Mouse (Mus musculus) MEL (cell line): ENCODE measurements at regions not wholly inside any gene's neighbourhood (a gene's known extent, or its start where the extent isn't known, plus 50 kb on each side); places are given as distances from the start of the nearest gene placed in this dataset.

Source experiments
- DNase-seq: peaks from one replicate; pipeline ENCODE4 v3.0.0; 2011; ENCODE audit warnings: low read depth, low spot score
- H3K27ac ChIP-seq: 2 replicates; pipeline ENCODE4 v1.5.1; 2012; ENCODE audit warnings: low read depth, mild to moderate bottlenecking, control low read depth, low read length, moderate library complexity; ENCODE audit not compliant: control insufficient read depth
- H3K27me3 ChIP-seq, 2 experiments: fragments of 150-350 bp in 1 of 2; sonication (generic) in 1 of 2; 2 replicates each; pipeline ENCODE4 v1.6.1; 2012; ENCODE audit warnings: low read length in 2 of 2, mild to moderate bottlenecking in 2 of 2, improper control_type of control experiment in 1 of 2, moderate library complexity in 1 of 2; ENCODE audit not compliant: insufficient read depth in 2 of 2, control insufficient read depth in 1 of 2
- H3K36me3 ChIP-seq, 2 experiments: 2 replicates each; pipeline ENCODE4 v1.6.1; 2012 to 2014; ENCODE audit warnings: low read length in 2 of 2, improper control_type of control experiment in 1 of 2, inconsistent platforms in 1 of 2, mild to moderate bottlenecking in 1 of 2; ENCODE audit not compliant: insufficient read depth in 2 of 2, control insufficient read depth in 1 of 2
- H3K4me1 ChIP-seq, 2 experiments: fragments of 150-350 bp in 1 of 2; sonication (generic) in 1 of 2; 2 replicates each; pipeline ENCODE4 v1.6.1; 2012; ENCODE audit warnings: low read length in 2 of 2, improper control_type of control experiment in 1 of 2, mild to moderate bottlenecking in 1 of 2; ENCODE audit not compliant: insufficient read depth in 2 of 2, control insufficient read depth in 1 of 2
- H3K4me3 ChIP-seq, 2 experiments: fragments of 150-350 bp in 1 of 2; sonication (generic) in 1 of 2; 2 replicates each; pipeline ENCODE4 v1.5.1; 2012; ENCODE audit warnings: low read depth in 2 of 2, low read length in 2 of 2, mild to moderate bottlenecking in 2 of 2, moderate library complexity in 2 of 2, control low read depth in 1 of 2, improper control_type of control experiment in 1 of 2; ENCODE audit not compliant: control insufficient read depth in 1 of 2, insufficient read depth in 1 of 2
- H3K79me2 ChIP-seq: 2 replicates; pipeline ENCODE4 v1.6.1; 2012; ENCODE audit warnings: mild to moderate bottlenecking, low read length, moderate library complexity; ENCODE audit not compliant: control insufficient read depth, poor library complexity, insufficient read depth
- H3K9ac ChIP-seq: 2 replicates; pipeline ENCODE4 v1.6.1; 2012; ENCODE audit warnings: low read depth, mild to moderate bottlenecking, control low read depth, low read length, moderate library complexity; ENCODE audit not compliant: control insufficient read depth, poor library complexity, severe bottlenecking
- H3K9me3 ChIP-seq: fragments of 150-350 bp; sonication (generic); replicated peaks from 2 replicates; pipeline ENCODE4 v1.6.1; 2012; ENCODE audit warnings: mild to moderate bottlenecking, low read length, improper control_type of control experiment, moderate library complexity; ENCODE audit not compliant: insufficient read depth
- BHLHE40 ChIP-seq: IDR thresholded peaks from 2 replicates; pipeline ENCODE4 v1.6.1; 2012; ENCODE audit warnings: low read depth, mild to moderate bottlenecking, inconsistent platforms, low read length, improper control_type of control experiment, borderline replicate concordance
- CHD1 ChIP-seq: IDR thresholded peaks from 2 replicates; pipeline ENCODE4 v1.6.1; 2012; ENCODE audit warnings: low read depth, mild to moderate bottlenecking, inconsistent platforms, low read length, improper control_type of control experiment
- CHD2 ChIP-seq: IDR thresholded peaks from 2 replicates; pipeline ENCODE4 v1.6.1; 2011; ENCODE audit warnings: low read length, improper control_type of control experiment
- CTCF ChIP-seq, 3 experiments: IDR thresholded peaks in 2 of 3; conservative IDR thresholded peaks in 1 of 3; 2 replicates each; pipeline ENCODE4 v1.5.1; 2011 to 2012; ENCODE audit warnings: low read length in 3 of 3, low read depth in 2 of 3, mild to moderate bottlenecking in 2 of 3, improper control_type of control experiment in 1 of 3, inconsistent platforms in 1 of 3, mixed read lengths in 1 of 3, moderate library complexity in 1 of 3; ENCODE audit not compliant: control insufficient read depth in 1 of 3, insufficient read depth in 1 of 3, poor library complexity in 1 of 3, severe bottlenecking in 1 of 3
- E2F4 ChIP-seq: IDR thresholded peaks from 2 replicates; pipeline ENCODE4 v1.6.1; 2011; ENCODE audit warnings: low read depth, low read length, improper control_type of control experiment, borderline replicate concordance
- ELF1 ChIP-seq: IDR thresholded peaks from 2 replicates; pipeline ENCODE4 v1.6.1; 2014; ENCODE audit warnings: low read depth, mild to moderate bottlenecking, inconsistent platforms, low read length, improper control_type of control experiment, moderate library complexity
- EP300 ChIP-seq, 2 experiments: IDR thresholded peaks; 2 replicates each; pipeline ENCODE4 v1.6.1; 2011; ENCODE audit warnings: improper control_type of control experiment in 2 of 2, low read length in 2 of 2, low read depth in 1 of 2, mild to moderate bottlenecking in 1 of 2
- HCFC1 ChIP-seq: IDR thresholded peaks from 2 replicates; pipeline ENCODE4 v1.6.1; 2012; ENCODE audit warnings: low read depth, mild to moderate bottlenecking, inconsistent platforms, low read length, improper control_type of control experiment, moderate library complexity
- KAT2A ChIP-seq: conservative IDR thresholded peaks from 2 replicates; pipeline ENCODE4 v1.6.1; 2012; ENCODE audit warnings: low read depth, low read length, improper control_type of control experiment, inconsistent platforms
- MAFK ChIP-seq: IDR thresholded peaks from 2 replicates; pipeline ENCODE4 v1.6.1; 2011; ENCODE audit warnings: low read depth, mild to moderate bottlenecking, low read length, improper control_type of control experiment, borderline replicate concordance
- MAX ChIP-seq: IDR thresholded peaks from 2 replicates; pipeline ENCODE4 v1.6.1; 2011; ENCODE audit warnings: low read length, improper control_type of control experiment
- MAZ ChIP-seq: IDR thresholded peaks from 2 replicates; pipeline ENCODE4 v1.6.1; 2012; ENCODE audit warnings: low read depth, mild to moderate bottlenecking, inconsistent platforms, low read length, improper control_type of control experiment
- MEF2A ChIP-seq: IDR thresholded peaks from 2 replicates; pipeline ENCODE4 v1.6.1; 2014; ENCODE audit warnings: low read depth, mild to moderate bottlenecking, inconsistent platforms, low read length, improper control_type of control experiment; ENCODE audit not compliant: poor library complexity, insufficient replicate concordance, severe bottlenecking; ENCODE audit errors: extremely low read depth
- MXI1 ChIP-seq: IDR thresholded peaks from 2 replicates; pipeline ENCODE4 v1.6.1; 2011; ENCODE audit warnings: mild to moderate bottlenecking, low read depth, low read length, improper control_type of control experiment
- MYB ChIP-seq: IDR thresholded peaks from 2 replicates; pipeline ENCODE4 v1.6.1; 2011; ENCODE audit warnings: mild to moderate bottlenecking, low read depth, low read length, improper control_type of control experiment
- MYC ChIP-seq: IDR thresholded peaks from 2 replicates; pipeline ENCODE4 v1.6.1; 2011; ENCODE audit warnings: low read depth, mild to moderate bottlenecking, low read length, improper control_type of control experiment, moderate library complexity
- NELFE ChIP-seq: IDR thresholded peaks from 2 replicates; pipeline ENCODE4 v1.6.1; 2011; ENCODE audit warnings: low read depth, low read length, improper control_type of control experiment
- NRF1 ChIP-seq: IDR thresholded peaks from 2 replicates; pipeline ENCODE4 v1.6.1; 2014; ENCODE audit warnings: low read depth, mild to moderate bottlenecking, inconsistent platforms, low read length, improper control_type of control experiment, moderate library complexity; ENCODE audit not compliant: poor library complexity, insufficient read depth, severe bottlenecking
- POLR2A ChIP-seq, 2 experiments: IDR thresholded peaks; 2 replicates each; pipeline ENCODE4 v1.6.1; 2011 to 2012; ENCODE audit warnings: low read length in 2 of 2, mild to moderate bottlenecking in 2 of 2, control low read depth in 1 of 2, improper control_type of control experiment in 1 of 2, low read depth in 1 of 2, moderate library complexity in 1 of 2; ENCODE audit not compliant: control insufficient read depth in 1 of 2, insufficient read depth in 1 of 2, poor library complexity in 1 of 2
- POLR2AphosphoS2 ChIP-seq: IDR thresholded peaks from 2 replicates; pipeline ENCODE4 v1.6.1; 2011; ENCODE audit warnings: low read length, improper control_type of control experiment
- POLR2AphosphoS5 ChIP-seq: IDR thresholded peaks from 2 replicates; pipeline ENCODE4 v1.6.1; 2012; ENCODE audit warnings: low read depth, borderline replicate concordance, mild to moderate bottlenecking, inconsistent platforms, low read length, moderate library complexity, mixed read lengths
- RAD21 ChIP-seq: IDR thresholded peaks from 2 replicates; pipeline ENCODE4 v1.6.1; 2011; ENCODE audit warnings: mild to moderate bottlenecking, low read depth, low read length, improper control_type of control experiment
- RCOR1 ChIP-seq: IDR thresholded peaks from 2 replicates; pipeline ENCODE4 v1.6.1; 2012; ENCODE audit warnings: low read depth, mild to moderate bottlenecking, inconsistent platforms, low read length, improper control_type of control experiment
- SMC3 ChIP-seq: IDR thresholded peaks from 2 replicates; pipeline ENCODE4 v1.6.1; 2011; ENCODE audit warnings: low read depth, low read length, improper control_type of control experiment
- TCF12 ChIP-seq: IDR thresholded peaks from 2 replicates; pipeline ENCODE4 v1.6.1; 2014; ENCODE audit warnings: low read depth, mild to moderate bottlenecking, inconsistent platforms, low read length, improper control_type of control experiment, moderate library complexity
- UBTF ChIP-seq: IDR thresholded peaks from 2 replicates; pipeline ENCODE4 v1.6.1; 2012; ENCODE audit warnings: low read depth, mild to moderate bottlenecking, inconsistent platforms, low read length, improper control_type of control experiment, moderate library complexity, borderline replicate concordance; ENCODE audit not compliant: insufficient read depth
- USF1 ChIP-seq: IDR thresholded peaks from 2 replicates; pipeline ENCODE4 v1.6.1; 2014; ENCODE audit warnings: low read depth, mild to moderate bottlenecking, inconsistent platforms, low read length, improper control_type of control experiment, moderate library complexity
- USF2 ChIP-seq, 2 experiments: IDR thresholded peaks; 2 replicates each; pipeline ENCODE4 v1.6.1; 2011 to 2012; ENCODE audit warnings: improper control_type of control experiment in 2 of 2, low read length in 2 of 2, borderline replicate concordance in 1 of 2, inconsistent platforms in 1 of 2, low read depth in 1 of 2, mild to moderate bottlenecking in 1 of 2; ENCODE audit not compliant: insufficient read depth in 1 of 2
- ZC3H11A ChIP-seq: IDR thresholded peaks from 2 replicates; pipeline ENCODE4 v1.6.1; 2012; ENCODE audit warnings: low read depth, mild to moderate bottlenecking, inconsistent platforms, low read length, improper control_type of control experiment
- ZKSCAN1 ChIP-seq: IDR thresholded peaks from 2 replicates; pipeline ENCODE4 v1.6.1; 2012; ENCODE audit warnings: low read depth, mild to moderate bottlenecking, inconsistent platforms, low read length, improper control_type of control experiment, moderate library complexity
- ZNF384 ChIP-seq: IDR thresholded peaks from 2 replicates; pipeline ENCODE4 v1.6.1; 2012; ENCODE audit warnings: low read depth, mild to moderate bottlenecking, inconsistent platforms, low read length, improper control_type of control experiment

DNA sequence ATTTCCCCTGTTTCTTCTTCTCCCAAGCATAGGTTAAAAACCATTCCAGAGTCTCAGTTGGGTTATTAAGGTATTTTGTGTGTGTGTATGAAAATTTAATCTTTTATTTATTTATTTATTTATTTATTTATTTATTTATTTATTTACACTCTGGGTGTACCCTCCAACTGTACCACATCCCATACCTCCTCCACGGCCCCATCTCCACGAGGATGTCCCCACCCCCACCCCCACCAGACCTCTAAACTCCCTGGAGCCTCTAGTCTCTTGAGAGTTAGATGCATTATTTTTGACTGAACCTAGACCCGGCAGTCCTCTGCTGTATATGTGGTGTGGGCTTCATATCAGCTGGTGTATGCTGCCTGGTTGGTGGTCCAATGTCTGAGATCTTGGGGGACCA, 214.9 kb upstream of the Itga1 start:
- Histone ChIP-seq H3K27ac (no peak overlapping the region), H3K79me2 (no peaks in the 10 kb centered on the region), H3K4me1 (peaks cover 2 to 4% of the 10 kb centered on the region in 2 experiments; a peak in 3 of 4 replicates), H3K36me3 (peaks cover 0 to 4% of the 10 kb centered on the region in 2 experiments; a peak in 2 of 4 replicates), H3K9me3 (no peaks in the 10 kb centered on the region), H3K27me3 (no peaks in the 10 kb centered on the region), H3K9ac (no peak overlapping the region), H3K4me3 (no peak overlapping the region)
- no peak for DNase-seq
- TF ChIP-seq RCOR1 (no peak), NRF1 (no peak), ZKSCAN1 (no peak), BHLHE40 (no peak)

DNA sequence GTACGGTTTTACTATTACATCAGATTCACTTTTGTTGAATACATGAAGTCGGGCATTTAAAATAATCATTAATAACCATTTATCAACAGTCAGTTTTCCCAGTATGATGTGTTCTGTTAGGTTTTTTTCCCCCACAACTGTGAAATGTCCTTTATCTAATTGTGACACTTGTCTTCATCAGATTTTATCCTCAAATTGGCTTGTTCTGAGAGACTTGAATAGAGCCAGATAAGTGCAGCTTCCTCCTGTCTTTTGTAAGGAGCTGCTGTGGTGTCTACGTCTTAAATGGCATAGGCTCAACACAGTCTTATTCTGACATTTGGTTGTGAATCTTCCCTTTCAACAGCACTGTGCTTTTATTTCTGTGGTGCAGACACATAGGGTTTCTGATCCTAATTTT, 206.8 kb upstream of the Itga1 start:
- H3K36me3 ChIP-seq, result peaks cover 0 to 10% of the 10 kb centered on the region in 2 experiments; a peak in 2 of 4 replicates
- peak overlapping the region; percentile 22; the same call in 1 of the 2 replicates for H3K9ac ChIP-seq
- no peaks in the 10 kb centered on the region for H3K79me2 ChIP-seq
- no peaks in the 10 kb centered on the region for H3K27me3 ChIP-seq
- no peaks in the 10 kb centered on the region for H3K9me3 ChIP-seq
- H3K4me3 ChIP-seq, result peak overlapping the region; percentile 9 to 52; a peak in 3 of 4 replicates
- H3K4me1 ChIP-seq, result peaks cover 6 to 11% of the 10 kb centered on the region in 2 experiments; a peak in 3 of 4 replicates
- DNase-seq, result peak; percentile 74
- peak overlapping the region; percentile 73 for H3K27ac ChIP-seq
- TF ChIP-seq KAT2A (no peak), POLR2A (IDR thresholded peaks at IDR 0.05; ENCODE audit: control insufficient read depth in 1 of 2, insufficient read depth in 1 of 2, low read depth in 1 of 2, low read length in 2 of 2, poor library complexity in 1 of 2) (no peak), E2F4 (no peak), RAD21 (no peak), BHLHE40 (no peak), TCF12 (peak; percentile 96), RCOR1 (peak; percentile 76), MAX (no peak), CTCF (IDR thresholded peaks at IDR 0.05 in 2 of 3, conservative IDR thresholded peaks at IDR 0.05 in 1 of 3; ENCODE audit: control insufficient read depth in 1 of 3, insufficient read depth in 1 of 3, low read depth in 2 of 3, low read length in 3 of 3, poor library complexity in 1 of 3, severe bottlenecking in 1 of 3) (no peak), MEF2A (no peak), HCFC1 (no peak), EP300 (IDR thresholded peaks at IDR 0.05; ENCODE audit: low read depth in 1 of 2, low read length in 2 of 2) (peak; percentile 93 to 95), ELF1 (no peak), MAFK (no peak), USF1 (no peak), USF2 (IDR thresholded peaks at IDR 0.05; ENCODE audit: borderline replicate concordance in 1 of 2, insufficient read depth in 1 of 2, low read depth in 1 of 2, low read length in 2 of 2) (no peak), CHD2 (no peak), POLR2AphosphoS5 (no peak), MAZ (no peak), ZNF384 (peak; percentile 85), NRF1 (no peak), CHD1 (0 out of 2 replicates have a peak, but pooled peaks have one; percentile 18), NELFE (no peak), MYB (peak; percentile 50; the same call in 1 of the 2 replicates), SMC3 (no peak), UBTF (no peak), MYC (no peak; the same call in 1 of the 2 replicates), POLR2AphosphoS2 (no peak), ZC3H11A (no peak), MXI1 (no peak; the same call in 1 of the 2 replicates)
